Mouse (Mus musculus) monocyte, adult 5-6 weeks (primary cell): ENCODE measurements around the gene Sergef. TPM values are rescaled to one million over a fixed set of nuclear protein-coding genes. Genes with fewer than 3 reads are reported as not detected.
A peak's percentile ranks its signal among the peaks of the same experiment; 100 is the strongest.

Source experiments
- ATAC-seq: fragments of 153-309, 156-312 bp; replicated peaks from 2 replicates; pipeline ENCODE4 v1.8.0; 2017; ENCODE audit warnings: mild to moderate bottlenecking; ENCODE audit not compliant: low TSS enrichment, insufficient number of reproducible peaks, severe bottlenecking, poor library complexity, low FRiP score
- total RNA-seq: library from RNA; stranded (forward); fragments of 200-1000, 200-491, 200-594 nt; gene quantifications from 3 replicates; pipeline ENCODE4 v1.2.3, GENCODE M21; 2017

The Sergef gene
- total RNA-seq, 1 experiment from 2014 or later: 18.6 TPM

DNA sequence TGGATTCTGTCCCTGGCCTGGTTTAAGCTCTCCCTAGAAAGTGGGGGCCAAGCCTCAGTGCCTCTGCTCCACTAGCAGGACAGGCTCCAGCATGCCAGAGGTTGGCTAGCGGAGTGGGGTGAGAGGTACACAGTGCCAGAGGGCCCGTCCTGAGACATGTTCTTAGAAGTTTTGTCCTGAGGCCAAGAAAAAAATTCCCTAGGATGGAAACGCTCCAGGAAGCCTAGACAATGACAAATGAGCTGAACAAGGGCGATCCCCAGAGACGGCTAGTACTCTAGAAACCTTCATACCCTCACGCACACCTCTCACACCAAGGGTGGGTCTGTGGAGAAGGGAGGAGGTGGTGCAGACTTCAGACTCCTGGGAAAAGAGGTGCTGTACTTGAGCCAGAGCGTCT lies 85.6 kb downstream of the Sergef start:
- no peak for ATAC-seq

DNA sequence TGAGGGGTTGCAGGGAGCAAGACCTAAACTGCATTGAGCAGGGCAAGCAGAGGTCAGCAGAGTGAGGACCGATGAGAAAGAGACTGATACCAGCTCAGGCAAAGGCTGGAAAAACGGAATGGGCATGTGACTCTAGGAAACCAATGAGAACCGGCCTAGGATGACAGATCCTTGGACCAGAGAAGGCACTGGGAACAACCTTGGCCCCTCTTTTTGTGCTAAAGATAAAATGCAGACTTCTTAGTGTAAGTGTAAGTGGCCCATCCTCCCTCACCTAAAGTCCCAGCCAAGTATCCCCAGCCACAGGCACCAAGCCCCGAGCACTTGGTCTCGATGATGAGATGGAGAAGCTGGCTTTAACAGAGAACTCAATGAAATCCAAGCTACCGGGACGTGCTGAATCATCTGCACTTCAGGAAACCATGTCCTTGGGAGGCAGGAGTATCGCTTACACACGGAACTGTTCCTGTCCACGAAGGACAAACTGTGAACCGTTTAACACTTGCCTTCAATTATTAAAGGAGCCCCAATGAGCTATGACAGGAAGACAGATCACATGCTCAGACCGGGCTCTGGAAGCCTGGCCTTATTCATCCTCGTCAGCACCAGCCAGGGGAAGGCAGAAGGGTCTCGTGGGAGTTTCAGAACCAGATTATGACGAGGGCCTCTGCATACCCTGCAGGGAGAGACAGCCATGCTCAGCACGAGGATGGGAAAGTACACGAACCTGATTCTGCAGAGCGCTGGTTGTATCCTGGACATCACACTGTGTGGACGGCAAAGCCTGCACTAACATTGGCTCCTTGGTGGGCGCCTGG lies 87.5 kb downstream of the Sergef start:
- ATAC-seq: no peak

DNA sequence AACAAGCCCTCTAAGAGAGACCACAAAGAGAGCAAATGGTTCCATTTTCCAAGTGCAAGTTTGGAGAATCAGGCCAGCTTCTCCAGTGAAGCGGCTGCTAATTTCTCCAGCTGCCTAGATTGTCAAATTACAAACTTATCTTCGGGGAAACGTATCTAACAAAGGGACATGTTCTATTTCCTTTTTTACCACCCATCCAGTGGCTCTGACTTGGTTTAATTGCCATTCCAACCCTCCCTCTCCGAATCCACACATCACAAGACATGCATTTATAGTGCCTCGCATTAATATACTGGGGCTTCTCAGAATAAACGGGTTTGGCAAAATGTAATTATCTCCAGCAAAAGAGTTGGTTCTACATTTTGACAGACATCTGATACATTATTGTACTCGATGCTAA lies 88.4 kb downstream of the Sergef start:
- ATAC-seq: no peak

DNA sequence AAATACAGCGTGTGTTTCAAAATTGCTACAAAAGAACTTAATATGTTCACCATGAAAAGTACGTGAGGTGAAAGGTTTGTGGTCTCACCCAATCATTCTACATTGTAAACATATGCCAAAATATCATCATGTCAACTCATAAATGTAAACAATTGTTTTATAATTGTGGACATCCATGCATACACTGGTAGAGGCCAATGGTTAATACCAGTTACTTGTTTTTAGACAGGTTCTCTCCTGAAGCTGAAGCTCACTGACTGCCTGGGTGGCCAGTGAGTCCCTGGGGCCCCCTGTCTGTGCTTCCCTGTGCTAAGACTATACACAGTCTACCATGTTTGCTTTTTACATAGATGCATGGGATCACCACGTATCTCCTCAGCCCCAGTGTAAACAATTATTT lies 91.5 kb downstream of the Sergef start:
- no peak for ATAC-seq

DNA sequence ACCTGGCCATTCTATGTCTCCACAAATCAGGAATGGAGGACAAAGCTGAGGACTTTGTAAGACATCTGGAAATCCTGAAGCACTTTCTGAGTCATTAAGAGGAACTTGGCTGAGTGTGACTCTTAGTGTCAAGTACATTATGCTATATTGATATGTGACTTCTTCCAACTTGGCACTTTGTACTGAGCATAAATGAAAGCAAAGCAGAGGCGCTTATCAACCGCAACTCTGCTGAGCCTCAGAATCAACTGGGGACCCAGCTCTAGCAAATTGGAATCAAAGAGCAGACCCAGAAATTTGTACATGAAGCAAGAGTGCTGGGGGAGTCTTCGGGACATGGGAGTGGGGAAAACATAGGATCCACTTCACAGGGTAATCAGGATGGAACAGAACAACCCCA lies 92.0 kb downstream of the Sergef start:
- no peak for ATAC-seq

DNA sequence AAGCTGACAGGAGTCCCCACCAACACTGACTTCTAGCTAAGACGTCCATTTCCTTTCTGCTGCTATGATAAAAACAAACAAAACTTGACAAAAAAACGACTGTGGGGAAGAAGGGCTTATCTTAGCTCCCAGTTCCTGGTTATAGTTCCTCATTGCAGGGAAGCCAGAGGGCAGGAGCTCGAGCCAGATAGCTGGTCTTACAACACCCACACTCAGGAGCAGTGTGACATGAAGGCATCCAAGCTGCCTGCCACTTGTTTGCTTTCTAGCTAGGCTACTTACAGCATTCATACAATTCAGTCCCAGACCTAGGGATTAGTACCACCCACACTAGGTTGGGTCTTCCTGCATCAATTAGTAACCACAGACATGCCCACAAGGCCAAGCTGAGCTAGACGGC lies 93.1 kb downstream of the Sergef start:
- ATAC-seq: 0 out of 2 replicates have a peak, but pooled peaks have one; percentile 34

DNA sequence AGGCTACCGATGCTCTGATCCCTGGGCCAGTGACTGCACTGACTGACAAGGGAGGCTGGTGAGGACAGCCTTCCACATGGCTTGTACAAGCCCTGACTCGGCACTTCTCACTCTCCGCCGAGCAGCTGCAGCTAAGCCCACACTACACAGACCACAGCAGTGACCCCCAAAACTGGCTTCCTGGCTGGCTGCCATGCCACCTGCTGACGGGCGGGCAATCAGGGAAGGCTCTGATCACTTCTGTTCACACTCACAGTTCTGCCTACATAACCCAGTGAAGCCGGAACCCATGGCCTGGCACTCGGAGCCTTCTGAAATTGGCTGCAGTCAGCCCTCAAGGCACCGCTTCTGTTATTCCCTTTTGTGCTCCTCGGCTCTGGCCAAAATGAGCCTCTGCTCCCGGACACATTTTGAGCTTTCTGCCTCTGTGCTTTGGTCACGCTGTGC lies 95.4 kb downstream of the Sergef start:
- no peak for ATAC-seq

DNA sequence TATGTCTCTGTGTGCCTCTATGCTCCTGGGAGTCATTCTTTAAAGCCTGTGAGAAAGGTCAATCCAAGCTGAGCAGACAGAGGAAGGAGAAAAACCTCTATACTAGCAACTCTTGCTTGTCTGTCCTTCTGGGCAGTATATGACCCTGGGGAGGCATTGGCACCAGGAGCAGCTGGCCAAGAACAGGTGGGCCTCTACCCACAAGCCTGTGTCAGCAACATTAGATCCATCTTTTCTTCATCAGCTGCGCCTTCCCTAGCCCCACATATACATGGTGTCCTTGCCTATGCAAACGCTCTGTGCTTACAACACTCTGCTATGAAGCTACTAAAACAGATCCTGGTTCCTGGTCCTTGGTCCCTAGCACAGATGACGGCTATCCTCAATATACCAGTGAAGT lies 97.5 kb downstream of the Sergef start:
- ATAC-seq: no peak

DNA sequence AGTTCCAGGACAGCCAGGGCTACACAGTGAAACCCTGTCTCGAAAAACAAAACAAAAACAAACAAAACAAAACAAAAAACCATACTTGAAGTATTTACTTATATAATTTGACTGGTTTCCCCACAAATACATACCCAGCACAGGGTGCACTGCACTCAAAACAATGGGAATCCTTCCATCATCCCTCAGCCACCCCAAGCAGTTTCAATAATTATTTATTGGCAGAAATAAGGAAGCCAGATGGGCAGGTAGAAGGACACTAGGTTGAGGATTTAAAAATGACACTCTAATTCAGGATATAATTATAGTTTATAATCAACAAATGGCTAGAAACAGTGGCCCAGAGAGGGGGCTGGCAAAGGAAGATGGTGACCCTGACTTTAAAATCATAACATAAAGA lies 99.0 kb downstream of the Sergef start:
- no peak for ATAC-seq

DNA sequence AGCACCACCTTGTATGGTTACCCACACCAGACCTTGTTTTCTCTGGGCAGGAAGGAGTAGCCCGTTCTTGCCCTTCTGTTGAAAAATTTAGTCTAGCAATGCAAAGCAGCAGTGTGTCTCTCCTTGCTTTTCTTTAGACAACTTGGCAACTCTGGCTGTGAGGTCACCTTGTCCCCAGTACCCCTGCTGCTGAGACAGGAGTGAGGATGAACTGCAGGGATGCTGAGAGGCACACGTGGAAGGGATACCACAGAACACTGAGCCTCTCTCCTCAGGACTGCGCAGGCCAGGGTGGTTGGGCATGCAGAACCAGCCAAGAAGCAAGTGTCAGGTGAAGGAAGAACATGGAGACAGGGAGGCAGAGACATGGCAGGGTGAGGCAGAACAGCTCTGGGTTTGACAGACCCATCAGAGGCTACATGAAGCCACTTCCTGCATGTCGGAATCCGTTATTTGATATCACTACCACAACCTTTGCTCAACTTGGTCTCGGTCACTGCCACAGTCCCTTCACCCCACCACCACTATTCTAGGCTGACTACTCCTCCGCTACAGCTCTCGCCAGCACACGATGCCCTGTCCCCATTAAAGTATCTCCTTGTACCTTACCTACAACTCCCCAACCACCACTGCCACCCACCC lies 103.0 kb downstream of the Sergef start:
- ATAC-seq: no peak

DNA sequence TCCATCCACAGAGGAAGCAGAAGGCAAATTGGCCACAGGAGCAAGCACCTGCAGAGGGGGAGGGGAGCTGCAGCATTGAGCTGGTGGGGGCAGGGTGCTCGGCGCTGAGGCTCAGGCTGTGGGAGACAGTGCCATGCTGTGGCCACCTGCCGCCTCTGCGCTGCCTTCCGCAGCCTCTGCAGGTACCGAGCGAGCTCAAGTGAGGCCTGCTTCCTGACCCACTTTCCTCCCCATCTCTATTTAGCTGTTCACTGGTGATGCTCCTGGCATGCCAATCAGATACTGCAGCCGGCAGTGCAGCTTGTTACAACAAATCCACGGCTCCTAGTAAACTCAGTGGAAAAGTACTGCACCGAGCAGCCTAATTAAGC lies 104.2 kb downstream of the Sergef start:
- no peak for ATAC-seq

DNA sequence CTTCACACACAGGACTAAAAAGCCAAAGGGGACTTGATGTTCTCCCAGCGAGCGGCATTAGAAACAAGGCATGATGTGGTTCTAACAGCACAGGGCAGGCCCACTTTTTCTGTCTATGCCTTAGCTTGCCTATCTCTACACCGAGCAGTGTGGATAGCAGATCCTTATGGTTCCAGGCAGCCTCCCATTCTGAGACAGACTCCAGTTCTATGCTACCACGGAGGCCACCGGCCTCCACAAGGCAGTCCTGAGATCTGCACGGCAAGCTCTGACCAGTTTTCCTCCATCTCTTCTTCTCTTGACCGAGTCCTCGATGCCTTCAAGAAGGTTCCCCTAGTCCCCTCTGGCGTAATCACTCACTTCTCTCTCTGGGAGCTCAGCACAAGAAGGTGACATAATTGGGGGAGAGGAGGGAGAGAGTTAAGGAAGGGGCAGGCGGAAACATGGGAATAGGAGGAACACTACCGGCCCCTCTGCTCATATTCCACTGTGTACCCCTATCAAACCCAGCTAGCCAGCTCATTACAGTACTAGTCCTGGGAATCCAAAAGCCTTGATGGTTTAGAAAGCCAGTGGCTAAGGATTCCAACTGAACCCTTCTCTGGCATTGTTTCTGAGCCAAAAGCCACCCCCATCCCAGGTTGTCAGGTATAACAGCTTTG lies 104.7 kb downstream of the Sergef start:
- ATAC-seq: no peak

DNA sequence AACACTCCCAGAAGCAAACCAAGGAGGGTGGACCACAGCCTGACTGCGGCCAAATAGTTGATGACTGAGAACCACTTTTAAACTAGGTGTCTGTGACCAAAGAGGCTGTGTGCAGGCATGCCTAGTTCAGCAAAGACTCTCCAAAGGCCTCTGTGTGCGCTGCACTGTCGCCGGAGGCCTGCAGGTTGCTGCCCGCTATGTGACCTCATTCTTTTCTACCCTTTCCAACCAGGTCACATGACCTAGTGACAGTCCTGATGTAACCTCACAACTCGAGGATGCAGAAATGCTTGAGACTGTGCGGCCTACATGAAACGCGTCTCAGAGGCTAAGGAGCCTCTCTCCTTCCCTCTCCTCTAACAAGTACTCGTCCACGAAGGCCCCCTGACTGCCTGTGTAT lies 106.1 kb downstream of the Sergef start:
- no peak for ATAC-seq

DNA sequence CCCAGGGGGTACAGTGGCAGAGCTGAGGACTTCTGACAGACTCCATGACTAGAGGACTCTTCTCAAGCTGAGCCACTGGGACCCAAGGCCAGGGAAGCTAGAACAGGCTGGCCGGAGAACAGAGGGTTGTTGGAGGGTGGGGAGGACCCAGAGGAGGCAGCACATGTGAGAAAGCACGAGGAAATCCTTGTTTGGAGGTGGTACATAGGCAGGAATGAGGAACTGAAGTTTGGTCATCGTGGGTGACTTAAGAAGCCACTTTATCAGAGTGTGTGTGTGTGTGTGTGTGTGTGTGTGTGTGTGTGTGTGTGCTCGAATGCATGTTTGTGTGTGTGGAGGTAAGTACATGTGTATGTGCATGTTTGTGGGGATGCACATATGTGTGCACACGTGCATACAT lies 108.3 kb downstream of the Sergef start:
- no peak for ATAC-seq

DNA sequence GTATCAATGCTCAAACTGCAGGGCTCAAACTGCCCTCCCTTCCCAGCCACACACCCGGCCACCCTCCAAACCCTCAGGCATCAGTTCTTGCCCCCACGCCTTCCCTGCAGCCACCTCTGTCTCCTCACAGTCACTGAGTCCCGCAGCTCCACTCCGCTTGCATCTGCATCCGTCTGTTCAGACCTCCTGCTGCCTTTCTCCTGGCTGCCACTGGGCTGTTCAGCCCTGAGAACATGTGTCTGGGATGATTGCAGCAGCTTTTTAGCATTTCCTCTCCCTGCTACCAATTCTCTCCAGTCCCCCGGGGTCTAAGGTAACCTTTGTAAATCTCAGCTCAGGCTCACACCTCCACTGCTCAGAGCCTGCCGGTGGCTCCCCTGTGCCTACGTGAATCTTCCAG lies 109.7 kb downstream of the Sergef start:
- ATAC-seq: 0 out of 2 replicates have a peak, but pooled peaks have one; percentile 32

DNA sequence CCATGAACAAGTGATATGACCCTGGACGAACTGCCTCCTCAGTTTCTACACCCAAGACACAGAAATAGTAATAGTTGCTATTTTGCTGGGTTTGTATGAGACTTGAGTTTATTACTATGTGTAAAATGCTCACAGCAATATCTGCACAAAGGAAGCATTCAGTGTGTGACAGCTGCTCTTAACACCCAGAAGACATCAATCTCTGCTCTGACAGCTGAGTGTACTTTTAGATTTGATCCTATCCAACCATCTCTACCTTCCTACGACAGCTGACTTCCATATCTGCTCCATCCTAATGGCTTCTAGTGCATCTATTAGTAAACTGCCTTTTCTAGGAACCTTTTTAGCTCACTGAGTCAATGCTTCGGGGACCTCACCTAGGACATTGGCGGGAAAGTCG lies 110.3 kb downstream of the Sergef start:
- no peak for ATAC-seq

DNA sequence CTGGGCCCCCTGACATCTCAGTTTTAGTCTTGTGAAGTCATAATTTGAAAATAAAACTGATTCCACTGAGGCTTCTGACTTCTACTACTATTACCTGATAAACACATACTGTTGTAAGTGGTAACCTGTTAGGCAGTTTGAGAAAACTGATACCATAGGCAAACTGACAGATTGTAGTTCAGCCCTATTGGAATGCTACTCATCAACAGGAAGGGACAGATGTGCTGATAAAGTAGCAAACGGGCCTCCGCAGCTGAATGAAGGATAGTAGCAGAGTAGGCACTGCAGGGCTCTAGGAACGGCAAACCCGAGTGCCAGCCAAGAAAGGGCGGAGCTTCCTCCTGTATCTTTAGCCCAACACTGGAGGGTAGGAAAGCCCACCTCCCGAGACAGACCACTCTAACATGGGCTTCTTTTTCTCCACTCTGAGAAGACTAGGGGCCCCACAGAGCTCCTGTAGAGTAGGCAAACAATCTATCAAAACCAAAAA lies 112.9 kb downstream of the Sergef start:
- ATAC-seq: no peak

DNA sequence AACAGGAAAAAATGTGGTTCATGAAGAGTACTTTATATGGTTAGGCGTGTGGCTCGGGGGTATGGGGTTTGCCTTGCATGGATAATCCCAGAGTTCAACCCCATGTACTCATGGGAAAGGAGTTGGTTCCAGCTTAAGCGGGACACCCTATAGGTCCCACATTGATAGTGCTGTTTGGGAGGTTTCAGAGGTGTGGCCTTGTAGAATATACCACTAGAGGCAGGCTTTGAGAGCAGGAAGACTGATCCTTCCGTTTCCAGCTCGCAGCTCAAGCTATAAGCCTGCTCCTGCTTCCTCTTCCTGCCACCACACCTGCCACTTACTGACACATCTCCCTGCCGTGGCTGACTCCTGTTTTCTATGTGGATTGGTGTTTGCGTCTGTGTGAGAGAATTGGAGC lies 116.4 kb downstream of the Sergef start:
- no peak for ATAC-seq

DNA sequence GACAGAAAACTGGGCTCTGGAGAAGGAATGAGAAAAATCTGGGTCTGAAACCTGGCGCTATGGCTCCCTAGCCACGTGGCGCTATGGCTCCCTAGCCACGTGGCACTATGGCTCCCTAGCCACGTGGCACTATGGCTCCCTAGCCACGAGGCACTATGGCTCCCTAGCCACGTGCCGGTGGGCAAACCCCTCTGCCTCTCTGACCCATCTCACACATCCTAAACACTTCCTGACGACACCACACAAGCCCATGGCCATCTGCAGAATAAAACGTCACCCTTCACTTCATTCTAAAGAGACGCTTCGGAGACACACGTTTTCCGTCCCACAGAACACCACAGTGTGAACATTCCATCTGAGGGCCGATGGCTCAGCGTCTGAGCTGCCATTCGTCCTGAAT lies 117.8 kb downstream of the Sergef start:
- ATAC-seq: no peak

DNA sequence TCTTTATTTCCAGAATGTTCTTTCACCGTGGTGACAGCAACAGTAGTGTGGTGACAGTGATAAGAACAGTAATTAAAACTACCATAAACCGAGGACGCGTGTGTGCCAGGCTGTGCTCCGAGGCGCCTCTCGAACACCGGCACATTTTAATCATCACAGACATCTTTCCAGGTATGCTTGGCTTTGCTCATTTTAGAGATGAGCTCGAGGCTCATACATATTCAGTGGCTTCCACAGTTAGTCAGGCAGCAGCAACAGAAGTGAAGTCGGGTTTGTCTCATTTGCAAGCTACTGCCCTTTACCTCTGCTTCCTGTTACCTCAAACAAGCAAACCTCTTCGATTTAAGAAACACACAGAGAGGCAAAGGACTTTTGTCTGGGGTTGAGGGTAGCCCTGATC lies 120.5 kb downstream of the Sergef start:
- ATAC-seq: no peak
